Mouse (Mus musculus): ENCODE data around the gene Stim1. TPM values are rescaled to one million over a fixed set of nuclear protein-coding genes. Genes with fewer than 3 reads are reported as not detected.

The Stim1 gene
- total and polyA plus RNA-seq, 3 experiments, result 10.2 to 26.6 (median 23.9) TPM

DNA sequence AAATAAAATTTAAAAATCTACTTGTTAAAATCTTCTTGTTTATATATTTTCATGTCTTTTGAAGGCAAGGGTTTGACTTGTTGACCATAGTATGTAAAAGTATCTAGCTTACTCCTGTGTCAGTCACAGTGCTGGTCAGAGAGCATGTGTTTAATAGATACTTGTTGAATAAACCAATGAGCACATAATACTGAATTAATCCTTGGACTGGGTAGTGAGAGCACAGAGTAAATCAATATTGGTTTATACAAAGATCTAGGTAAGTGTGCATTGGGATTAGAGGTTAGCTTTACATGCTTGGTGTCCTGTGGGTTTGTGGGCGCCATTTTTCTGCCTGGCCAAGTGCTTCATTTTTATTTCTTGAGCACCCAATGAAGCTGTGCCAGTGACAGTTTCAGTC, 13.8 kb downstream of the Stim1 start (continued):
- TF ChIP-seq USF1 (IDR thresholded peaks at IDR 0.05; ENCODE audit: low read depth, low read length), result no peak
- no peak for TF ChIP-seq NRF1 (IDR thresholded peaks at IDR 0.05; ENCODE audit: low read depth, low read length)
- no peak for TF ChIP-seq MEF2A (IDR thresholded peaks at IDR 0.05; ENCODE audit: borderline replicate concordance, low read depth, low read length)

DNA sequence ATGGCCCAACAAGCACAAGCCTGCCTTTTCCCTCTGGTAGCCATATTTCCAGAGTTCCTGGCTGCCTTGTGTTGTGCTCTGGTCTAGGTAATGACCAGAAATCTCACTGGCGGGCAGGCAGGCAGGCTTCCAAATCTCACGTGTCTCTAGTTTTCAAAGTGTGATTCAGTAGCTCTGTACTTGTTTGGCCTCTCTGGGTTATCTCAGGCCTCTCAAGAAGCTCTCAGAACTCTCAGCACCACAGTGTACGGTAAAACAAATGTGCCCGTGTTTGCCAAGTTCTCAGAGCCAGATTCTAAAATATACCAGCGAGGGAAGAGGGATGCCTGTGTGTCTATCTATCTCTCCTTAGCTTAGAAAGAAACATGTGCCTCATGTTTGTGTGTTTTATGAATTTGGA, 14.7 kb downstream of the Stim1 start:
- no peaks in the 10 kb centered on the region for H3K4me1 ChIP-seq (ENCODE audit: control insufficient read depth in 1 of 2, insufficient read depth in 2 of 2)
- no peaks in the 10 kb centered on the region for H3K27me3 ChIP-seq (replicated peaks)
- no peak overlapping the region for H3K4me3 ChIP-seq (replicated peaks in 1 of 3; ENCODE audit: low read depth in 2 of 3, low read length in 2 of 3, poor library complexity in 1 of 3)
- H3K9ac ChIP-seq (ENCODE audit: insufficient read depth, low read depth), result no peak overlapping the region
- H3K79me2 ChIP-seq (replicated peaks; ENCODE audit: control insufficient read depth, extremely low read depth, insufficient read depth, poor library complexity, severe bottlenecking), result 0 out of 2 replicates have a peak, but pooled peaks cover 2% of the 10 kb centered on the region
- no peak for TF ChIP-seq TCF12 (IDR thresholded peaks at IDR 0.05; ENCODE audit: low read depth, low read length)
- TF ChIP-seq HCFC1 (IDR thresholded peaks at IDR 0.05; ENCODE audit: low read depth, low read length), result no peak
- no peak for TF ChIP-seq UBTF (IDR thresholded peaks at IDR 0.05; ENCODE audit: low read depth, low read length)
- TF ChIP-seq MEF2A (IDR thresholded peaks at IDR 0.05; ENCODE audit: borderline replicate concordance, low read depth, low read length), result no peak
- TF ChIP-seq TBP (conservative IDR thresholded peaks at IDR 0.05; ENCODE audit: low read depth, low read length), result no peak
- no peak for TF ChIP-seq SIN3A (IDR thresholded peaks at IDR 0.05; ENCODE audit: low read length)
- no peak for TF ChIP-seq CHD1 (IDR thresholded peaks at IDR 0.05; ENCODE audit: low read depth, low read length)
- TF ChIP-seq MAZ (IDR thresholded peaks at IDR 0.05; ENCODE audit: low read depth, low read length), result no peak
- no peak for TF ChIP-seq PAX5 (IDR thresholded peaks at IDR 0.05; ENCODE audit: low read length)
- TF ChIP-seq BHLHE40 (IDR thresholded peaks at IDR 0.05; ENCODE audit: low read depth, low read length), result no peak
- no peak for TF ChIP-seq ZKSCAN1 (IDR thresholded peaks at IDR 0.05; ENCODE audit: borderline replicate concordance, low read depth, low read length)
- H3K4me2 ChIP-seq (ENCODE audit: insufficient read depth, low read depth, poor library complexity, severe bottlenecking), result no peak overlapping the region
- no peaks in the 10 kb centered on the region for H3K9me3 ChIP-seq (replicated peaks; ENCODE audit: low read length)
- H3K36me3 ChIP-seq (replicated peaks in 1 of 2; ENCODE audit: control insufficient read depth in 1 of 2, insufficient read depth in 1 of 2, low read length in 1 of 2), result no peaks in the 10 kb centered on the region
- no peak overlapping the region for H3K27ac ChIP-seq (ENCODE audit: insufficient read depth, low read depth)
- dilution Hi-C loops (cut with MboI; ENCODE audit: extremely low pct_ligation_motif_present, extremely low pct_unique_long_range_greater_than_20kb, low sequenced_read_pairs) (no loop called here), in situ Hi-C loops (cut with MboI; ENCODE audit: low pct_ligation_motif_present, low pct_unique_long_range_greater_than_20kb, low sequenced_read_pairs) (no loop called here)
- DNase-seq (ENCODE audit: extremely low read depth), result no peak

GRCm38 (mm10) chr7:102289466-102289865, 21.9 kb downstream of the Stim1 start:
- Histone ChIP-seq H3K9ac (ENCODE audit: insufficient read depth, low read depth) (no peak overlapping the region), H3K36me3 (replicated peaks in 1 of 2; ENCODE audit: control insufficient read depth in 1 of 2, insufficient read depth in 1 of 2, low read length in 1 of 2) (no peaks in the 10 kb centered on the region), H3K27me3 (replicated peaks) (no peaks in the 10 kb centered on the region), H3K79me2 (replicated peaks; ENCODE audit: control insufficient read depth, extremely low read depth, insufficient read depth, poor library complexity, severe bottlenecking) (no peaks in the 10 kb centered on the region), H3K9me3 (replicated peaks; ENCODE audit: low read length) (no peaks in the 10 kb centered on the region), H3K27ac (ENCODE audit: insufficient read depth, low read depth) (no peak overlapping the region), H3K4me3 (replicated peaks in 1 of 3; ENCODE audit: low read depth in 2 of 3, low read length in 2 of 3, poor library complexity in 1 of 3) (no peak overlapping the region), H3K4me2 (ENCODE audit: insufficient read depth, low read depth, poor library complexity, severe bottlenecking) (no peak overlapping the region), H3K4me1 (ENCODE audit: control insufficient read depth in 1 of 2, insufficient read depth in 2 of 2) (no peaks in the 10 kb centered on the region; a peak in 1 of 4 replicates)
- no peak for DNase-seq (ENCODE audit: extremely low read depth)
- in situ Hi-C loops (cut with MboI; ENCODE audit: low pct_ligation_motif_present, low pct_unique_long_range_greater_than_20kb, low sequenced_read_pairs), result no loop called here
- no peak for TF ChIP-seq RAD21 (IDR thresholded peaks at IDR 0.05; ENCODE audit: low read depth, low read length)
- no peak for TF ChIP-seq MYC (IDR thresholded peaks at IDR 0.05; ENCODE audit: low read depth, low read length)
- TF ChIP-seq HCFC1 (IDR thresholded peaks at IDR 0.05; ENCODE audit: low read depth, low read length), result no peak
- TF ChIP-seq BHLHE40 (IDR thresholded peaks at IDR 0.05; ENCODE audit: low read depth, low read length), result no peak
- no peak for TF ChIP-seq SMC3 (IDR thresholded peaks at IDR 0.05; ENCODE audit: low read depth, low read length)
- no peak for TF ChIP-seq SIN3A (IDR thresholded peaks at IDR 0.05; ENCODE audit: low read length)
- TF ChIP-seq MAFK (IDR thresholded peaks at IDR 0.05; ENCODE audit: insufficient replicate concordance, low read length), result no peak
- no peak for TF ChIP-seq JUND (conservative IDR thresholded peaks at IDR 0.05; ENCODE audit: low read depth, low read length)
- no peak for TF ChIP-seq NRF1 (IDR thresholded peaks at IDR 0.05; ENCODE audit: low read depth, low read length)
- TF ChIP-seq CHD1 (IDR thresholded peaks at IDR 0.05; ENCODE audit: low read depth, low read length), result no peak
- no peak for TF ChIP-seq GABPA (IDR thresholded peaks at IDR 0.05; ENCODE audit: insufficient replicate concordance, low read depth, low read length)
- dilution Hi-C loops (cut with MboI; ENCODE audit: extremely low pct_ligation_motif_present, extremely low pct_unique_long_range_greater_than_20kb, low sequenced_read_pairs), result no loop called here

Measured in CH12.LX (cell line).